Mouse (Mus musculus): ENCODE data around the gene Pde11a. TPM values are rescaled to one million over a fixed set of nuclear protein-coding genes. Genes with fewer than 3 reads are reported as not detected.

Pde11a gene
- polyA plus RNA-seq, 2 experiments = 0.33 to 0.58 TPM

DNA sequence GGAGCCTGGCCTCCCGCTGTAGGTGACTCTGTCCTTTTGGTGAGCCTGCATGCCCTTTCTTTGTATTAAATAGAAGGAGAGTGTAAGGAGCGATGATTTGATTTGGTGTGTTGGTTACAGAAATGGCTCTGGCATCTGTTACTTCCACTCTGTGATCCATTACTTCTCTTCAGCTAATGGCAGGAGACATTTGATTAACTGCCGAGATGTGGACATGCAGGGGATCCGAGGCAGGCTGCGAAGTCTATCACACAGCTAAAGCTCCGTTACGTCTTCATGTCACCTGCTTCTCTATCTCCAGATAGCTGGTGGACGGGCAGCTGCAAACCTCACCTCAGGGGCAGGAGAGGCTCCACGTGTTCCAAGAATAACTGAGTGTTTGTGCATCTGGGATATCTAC is 364.4 kb downstream of the Pde11a start:
- H3K36me3 ChIP-seq (ENCODE audit: control insufficient read depth, insufficient read depth, low read length) = no peaks in the 10 kb centered on the region
- ATAC-seq (ENCODE audit: low FRiP score, low read depth) (no peak), DNase-seq (ENCODE audit: low spot score) (no peak)
- no peak overlapping the region for H3K27ac ChIP-seq (replicated peaks; ENCODE audit: low read depth, low read length)
- no peak overlapping the region for H3K4me3 ChIP-seq (replicated peaks; ENCODE audit: low read length)
- H3K9me3 ChIP-seq (ENCODE audit: control insufficient read depth, low read length) = no peaks in the 10 kb centered on the region
- H3K4me2 ChIP-seq (replicated peaks; ENCODE audit: low read depth, low read length, severe bottlenecking) = no peak overlapping the region
- TF ChIP-seq POLR2A (IDR thresholded peaks at IDR 0.05; ENCODE audit: borderline replicate concordance, extremely low read depth, insufficient read depth, insufficient read length) = no peak
- WGBS = 61% methylated on average over 9 of the region's 9 CpGs
- H3K27me3 ChIP-seq (ENCODE audit: control insufficient read depth, insufficient read depth, low read length) = no peaks in the 10 kb centered on the region
- H3K4me1 ChIP-seq (ENCODE audit: control insufficient read depth, insufficient read depth, low read length) = peaks cover 3% of the 10 kb centered on the region; the same call in 1 of the 2 replicates
- H3K9ac ChIP-seq (ENCODE audit: low read depth, low read length, severe bottlenecking) = no peak overlapping the region

- no peak overlapping the region for H3K4me3 ChIP-seq (replicated peaks; ENCODE audit: low read length)
- no peaks in the 10 kb centered on the region for H3K27me3 ChIP-seq (ENCODE audit: control insufficient read depth, insufficient read depth, low read length)
- H3K9me3 ChIP-seq (ENCODE audit: control insufficient read depth, low read length) = no peaks in the 10 kb centered on the region
- no peak for TF ChIP-seq POLR2A (IDR thresholded peaks at IDR 0.05; ENCODE audit: borderline replicate concordance, extremely low read depth, insufficient read depth, insufficient read length)
- WGBS = 14% methylated on average over 5 of the region's 5 CpGs
- DNase-seq (ENCODE audit: low spot score) (peak; percentile 81), ATAC-seq (ENCODE audit: low FRiP score, low read depth) (peak; percentile 41; the same call in 1 of the 2 replicates)
- H3K4me1 ChIP-seq (ENCODE audit: control insufficient read depth, insufficient read depth, low read length) = peaks cover 36% of the 10 kb centered on the region
- peak overlapping the region; percentile 35 for H3K4me2 ChIP-seq (replicated peaks; ENCODE audit: low read depth, low read length, severe bottlenecking)
- no peaks in the 10 kb centered on the region for H3K36me3 ChIP-seq (ENCODE audit: control insufficient read depth, insufficient read depth, low read length)
- no peak overlapping the region for H3K9ac ChIP-seq (ENCODE audit: low read depth, low read length, severe bottlenecking)
- no peak overlapping the region for H3K27ac ChIP-seq (replicated peaks; ENCODE audit: low read depth, low read length)
These were observed 373.6 kb downstream of the Pde11a start for GRCm38 (mm10) chr2:75964972-75965371.

GRCm38 (mm10) chr2:75964512-75964911 is 374.1 kb downstream of the Pde11a start:
- peak overlapping the region; percentile 35 for H3K4me2 ChIP-seq (replicated peaks; ENCODE audit: low read depth, low read length, severe bottlenecking)
- H3K36me3 ChIP-seq (ENCODE audit: control insufficient read depth, insufficient read depth, low read length) = no peaks in the 10 kb centered on the region
- peak overlapping the region; percentile 61; the same call in 1 of the 2 replicates for H3K27ac ChIP-seq (replicated peaks; ENCODE audit: low read depth, low read length)
- no peak overlapping the region for H3K9ac ChIP-seq (ENCODE audit: low read depth, low read length, severe bottlenecking)
- DNase-seq (ENCODE audit: low spot score) (peak; percentile 53), ATAC-seq (ENCODE audit: low FRiP score, low read depth) (no peak)
- TF ChIP-seq POLR2A (IDR thresholded peaks at IDR 0.05; ENCODE audit: borderline replicate concordance, extremely low read depth, insufficient read depth, insufficient read length) = no peak
- WGBS = 11% methylated on average over 14 of the region's 14 CpGs
- H3K4me1 ChIP-seq (ENCODE audit: control insufficient read depth, insufficient read depth, low read length) = peaks cover 38% of the 10 kb centered on the region
- H3K27me3 ChIP-seq (ENCODE audit: control insufficient read depth, insufficient read depth, low read length) = no peaks in the 10 kb centered on the region
- no peaks in the 10 kb centered on the region for H3K9me3 ChIP-seq (ENCODE audit: control insufficient read depth, low read length)
- H3K4me3 ChIP-seq (replicated peaks; ENCODE audit: low read length) = no peak overlapping the region

DNA sequence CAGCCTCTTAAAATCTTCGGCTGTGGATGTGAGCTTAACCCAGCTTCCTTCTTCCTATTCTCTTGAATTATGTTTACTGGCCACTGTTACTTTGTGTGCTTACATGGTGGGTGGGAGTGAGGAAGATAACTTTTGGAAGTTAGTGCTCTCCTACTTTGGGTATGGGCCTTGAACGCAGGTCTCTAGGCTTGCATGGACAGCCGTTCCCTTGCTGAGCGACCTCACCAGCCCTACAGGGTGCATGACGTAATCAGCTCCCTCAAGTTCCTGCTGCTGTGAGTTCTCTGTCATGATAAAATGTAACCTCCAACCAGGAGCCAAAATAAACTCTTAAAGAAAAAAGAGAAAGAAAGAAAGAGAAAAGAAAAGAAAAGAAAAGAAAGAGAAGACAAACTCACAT is 374.5 kb downstream of the Pde11a start:
- no peak overlapping the region for H3K4me3 ChIP-seq (replicated peaks; ENCODE audit: low read length)
- no peaks in the 10 kb centered on the region for H3K9me3 ChIP-seq (ENCODE audit: control insufficient read depth, low read length)
- no peak overlapping the region; the same call in 1 of the 2 replicates for H3K9ac ChIP-seq (ENCODE audit: low read depth, low read length, severe bottlenecking)
- H3K36me3 ChIP-seq (ENCODE audit: control insufficient read depth, insufficient read depth, low read length) = no peaks in the 10 kb centered on the region
- H3K27ac ChIP-seq (replicated peaks; ENCODE audit: low read depth, low read length) = peak overlapping the region; percentile 61
- no peaks in the 10 kb centered on the region for H3K27me3 ChIP-seq (ENCODE audit: control insufficient read depth, insufficient read depth, low read length)
- DNase-seq (ENCODE audit: low spot score) (no peak), ATAC-seq (ENCODE audit: low FRiP score, low read depth) (no peak)
- WGBS = 41% methylated on average over 5 of the region's 5 CpGs
- no peak for TF ChIP-seq POLR2A (IDR thresholded peaks at IDR 0.05; ENCODE audit: borderline replicate concordance, extremely low read depth, insufficient read depth, insufficient read length)
- H3K4me1 ChIP-seq (ENCODE audit: control insufficient read depth, insufficient read depth, low read length) = peaks cover 42% of the 10 kb centered on the region
- peak overlapping the region; percentile 35; the same call in 1 of the 2 replicates for H3K4me2 ChIP-seq (replicated peaks; ENCODE audit: low read depth, low read length, severe bottlenecking)

GRCm38 (mm10) chr2:75963211-75963840 is 375.2 kb downstream of the Pde11a start:
- H3K4me1 ChIP-seq (ENCODE audit: control insufficient read depth, insufficient read depth, low read length) = peaks cover 50% of the 10 kb centered on the region
- DNase-seq (ENCODE audit: low spot score) = no peak
- no peak overlapping the region for H3K4me2 ChIP-seq (replicated peaks; ENCODE audit: low read depth, low read length, severe bottlenecking)
- H3K27ac ChIP-seq (replicated peaks; ENCODE audit: low read depth, low read length) = peak overlapping the region; percentile 61
- no peaks in the 10 kb centered on the region for H3K9me3 ChIP-seq (ENCODE audit: control insufficient read depth, low read length)
- ATAC-seq (ENCODE audit: low FRiP score, low read depth) = no peak
- 35% methylated on average over 10 of the region's 10 CpGs for WGBS
- no peaks in the 10 kb centered on the region for H3K36me3 ChIP-seq (ENCODE audit: control insufficient read depth, insufficient read depth, low read length)
- no peak overlapping the region for H3K4me3 ChIP-seq (replicated peaks; ENCODE audit: low read length)
- H3K9ac ChIP-seq (ENCODE audit: low read depth, low read length, severe bottlenecking) = no peak overlapping the region
- TF ChIP-seq POLR2A (IDR thresholded peaks at IDR 0.05; ENCODE audit: borderline replicate concordance, extremely low read depth, insufficient read depth, insufficient read length) = no peak
- H3K27me3 ChIP-seq (ENCODE audit: control insufficient read depth, insufficient read depth, low read length) = no peaks in the 10 kb centered on the region
